Mouse (Mus musculus) limb, embryonic 15.5 days (tissue): Measurements from ENCODE around the gene Stpg2. TPM values are rescaled to one million over a fixed set of nuclear protein-coding genes. Genes with fewer than 3 reads are reported as not detected.

Source experiments
- polyA plus RNA-seq: library from polyadenylated mRNA; unstranded; fragments of >200 nt; fragmentation: Nextera tagmentation; extraction: Ambion mirVana; gene quantifications from 2 replicates; pipeline ENCODE4 v1.2.1, GENCODE M21; 2015

Gene Stpg2
- polyA plus RNA-seq, 1 experiment from 2014 or later = not detected

Other genes with a start within 250 kb of the Stpg2 start
- gene Rap1gds1, start 130.5 kb upstream of the Stpg2 start, polyA plus RNA-seq = 51.3 and 53.3 TPM in 2 replicates